Mouse (Mus musculus) c-Kit-positive CD71-negative TER-119-negative erythroid progenitor cells, embryonic 14.5 days (primary cell): ENCODE data around the gene Fancf.
A peak's percentile ranks its signal among the peaks of the same experiment; 100 is the strongest.

Source experiments
- DNase-seq: peaks from one replicate; pipeline ENCODE4 v3.0.0-alpha.2; 2013; ENCODE audit warnings: low read depth

Fancf gene

DNA sequence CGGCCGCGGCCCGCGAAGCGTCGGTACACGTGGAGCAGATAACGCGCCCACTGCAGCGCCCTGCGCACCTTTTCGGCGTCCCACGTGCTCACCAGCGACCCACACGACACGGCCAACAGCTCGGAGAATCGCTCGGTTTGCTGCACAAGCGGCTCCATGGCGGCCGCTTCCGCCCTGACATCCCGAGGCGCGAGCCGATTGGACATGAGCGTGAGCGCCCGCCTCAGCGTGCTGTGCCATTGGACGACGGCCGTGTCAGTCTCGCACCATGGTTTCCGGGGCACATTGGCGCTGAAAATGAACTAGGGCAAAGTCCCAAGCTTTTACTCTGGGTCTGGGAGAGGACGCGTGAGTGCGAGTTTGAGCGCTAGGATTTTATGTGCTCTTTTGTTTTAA, at the start of gene Fancf:
Gene Fancf (minus strand): TSS at position 171 of the 396 bp plus-strand sequence.
- DNase-seq: peak; percentile 83

DNA sequence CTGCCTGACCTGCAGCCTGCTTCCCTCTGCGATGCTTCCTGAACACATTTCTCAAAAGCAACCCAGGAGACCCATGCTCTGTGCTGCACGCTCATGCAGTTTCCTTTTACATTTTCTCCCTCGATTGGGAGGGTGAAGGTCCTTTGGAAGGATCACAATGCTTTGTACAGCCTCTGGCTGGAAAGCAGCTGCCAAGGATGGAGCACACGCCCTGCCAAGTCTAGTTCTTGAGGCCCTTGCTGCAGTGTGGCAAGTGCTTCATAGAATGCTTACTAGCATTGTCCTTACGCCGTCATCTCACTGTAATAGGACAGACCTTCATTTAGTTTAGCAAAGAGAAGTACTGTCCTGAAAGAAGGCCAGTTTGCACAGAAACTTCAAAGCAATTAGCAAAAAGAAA, 37.0 kb upstream of the Fancf start:
- no peak for DNase-seq

DNA sequence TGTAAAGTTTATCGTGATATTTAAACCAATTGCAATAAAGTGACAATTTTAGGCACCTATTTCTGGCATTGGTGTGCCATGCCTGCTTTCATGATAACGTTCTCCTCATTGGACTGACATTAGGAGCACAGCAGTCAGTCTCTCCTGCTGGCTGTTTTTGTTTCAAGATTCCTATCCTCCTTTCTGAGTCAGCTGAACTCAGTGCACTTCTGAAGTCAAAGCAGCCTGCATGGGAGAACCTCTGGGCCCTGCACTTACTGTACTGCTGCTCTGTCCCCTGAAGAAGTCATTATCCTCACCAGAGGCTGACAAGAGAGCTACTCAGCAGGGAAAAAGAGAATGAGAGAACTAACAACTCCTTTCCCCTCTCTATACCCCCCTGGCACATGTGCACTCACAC, 32.9 kb upstream of the Fancf start:
- DNase-seq: no peak

DNA sequence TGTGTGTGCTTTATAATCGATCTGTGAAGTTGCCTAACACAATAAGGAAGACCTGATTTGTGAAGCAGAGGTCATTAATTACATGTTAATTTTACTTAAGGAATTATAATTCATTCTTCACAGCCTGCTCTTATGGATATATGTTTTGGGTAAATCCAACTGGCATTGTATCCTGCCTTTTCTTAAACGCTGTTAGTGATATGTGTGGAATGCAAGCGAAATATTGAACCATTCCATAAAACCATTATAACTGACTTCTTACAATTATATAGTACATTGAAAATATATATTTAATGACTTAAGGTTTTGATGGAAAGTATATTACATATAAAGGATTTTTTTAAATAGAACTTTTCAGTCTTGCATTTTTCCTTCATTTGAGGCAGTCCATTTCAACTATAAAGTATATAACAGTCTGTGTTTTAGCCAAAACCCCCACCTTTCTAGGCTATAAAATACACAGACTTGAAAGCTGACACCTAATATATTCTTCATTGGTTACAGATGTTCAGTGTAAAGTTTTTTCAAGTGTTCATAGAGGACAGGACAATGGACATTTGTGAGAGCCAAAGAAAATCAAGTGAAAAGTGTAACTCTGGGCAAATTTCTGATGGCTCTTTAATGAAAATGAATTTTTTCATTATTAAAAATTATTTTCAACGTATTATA, 32.2 kb upstream of the Fancf start:
- no peak for DNase-seq

DNA sequence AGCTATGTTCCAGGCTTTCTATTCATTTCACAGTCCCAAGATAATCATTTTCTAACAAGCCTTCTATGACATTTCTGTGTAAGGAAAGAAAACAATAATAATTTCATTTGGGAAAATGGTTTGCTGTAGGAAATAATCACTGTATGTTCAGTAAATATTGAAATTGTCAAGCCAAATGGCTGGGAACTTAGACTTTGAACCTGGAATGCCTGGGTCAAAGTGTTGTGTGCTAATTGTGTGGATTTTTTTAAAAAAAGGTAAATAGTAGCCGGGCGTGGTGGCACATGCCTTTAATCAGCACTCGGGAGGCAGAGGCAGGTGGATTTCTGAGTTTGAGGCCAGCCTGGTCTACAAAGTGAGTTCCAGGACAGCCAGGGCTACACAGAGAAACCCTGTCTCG, 30.9 kb upstream of the Fancf start:
- DNase-seq: no peak

DNA sequence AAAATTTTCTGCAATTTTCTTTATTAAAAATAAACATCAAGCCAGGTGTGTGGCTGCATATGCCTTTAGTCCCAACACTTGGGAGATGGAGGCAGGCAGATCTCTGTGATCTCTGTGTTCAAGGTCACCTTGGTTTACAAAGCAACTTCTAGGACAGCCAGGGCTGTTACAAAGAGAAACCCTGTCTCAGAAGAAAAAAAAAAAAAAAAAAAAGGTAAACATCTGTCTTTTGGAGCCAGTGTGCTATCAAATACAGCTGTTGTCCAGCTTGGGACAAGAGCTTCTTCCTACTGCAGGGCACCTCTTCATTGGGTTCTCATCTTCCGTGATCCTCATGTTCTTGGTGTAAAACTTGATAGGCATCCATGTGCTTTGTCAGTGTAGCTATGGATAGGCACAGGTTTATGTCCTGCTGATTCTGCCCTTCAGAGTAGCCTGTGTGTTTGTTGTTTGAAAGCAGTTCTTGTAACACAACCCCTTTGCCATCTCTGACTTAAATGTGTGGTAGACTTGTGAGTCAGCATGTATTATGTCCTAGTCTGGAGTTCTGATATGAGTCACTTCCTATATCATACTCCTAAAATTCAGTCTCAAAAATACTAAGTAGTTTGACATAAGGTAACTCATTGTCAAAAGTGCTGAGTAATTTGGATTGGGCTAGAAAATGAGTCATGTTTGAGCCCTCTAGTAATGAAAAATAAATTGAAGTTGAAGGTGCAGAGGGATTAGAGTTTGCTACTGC, 30.3 kb upstream of the Fancf start:
- DNase-seq: no peak

DNA sequence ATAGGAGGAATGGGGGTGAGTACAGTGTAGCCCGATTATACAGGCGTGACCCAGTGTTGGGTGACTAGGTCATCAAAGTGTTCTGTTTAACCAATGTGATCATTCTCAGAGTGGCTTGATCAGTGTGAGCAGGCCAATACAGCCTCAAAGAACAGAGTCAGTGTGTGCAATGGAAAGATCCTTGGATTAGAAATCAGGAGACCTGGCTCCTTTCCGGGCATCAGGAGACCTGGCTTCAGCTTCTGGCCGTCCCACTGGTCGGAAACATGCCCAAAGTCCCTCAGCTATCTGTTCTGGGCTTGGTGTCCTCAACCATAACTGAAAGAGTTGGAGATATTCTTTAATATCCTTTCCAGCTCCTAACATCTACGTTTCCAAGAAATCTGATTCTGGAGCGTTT, 27.5 kb upstream of the Fancf start:
- no peak for DNase-seq

DNA sequence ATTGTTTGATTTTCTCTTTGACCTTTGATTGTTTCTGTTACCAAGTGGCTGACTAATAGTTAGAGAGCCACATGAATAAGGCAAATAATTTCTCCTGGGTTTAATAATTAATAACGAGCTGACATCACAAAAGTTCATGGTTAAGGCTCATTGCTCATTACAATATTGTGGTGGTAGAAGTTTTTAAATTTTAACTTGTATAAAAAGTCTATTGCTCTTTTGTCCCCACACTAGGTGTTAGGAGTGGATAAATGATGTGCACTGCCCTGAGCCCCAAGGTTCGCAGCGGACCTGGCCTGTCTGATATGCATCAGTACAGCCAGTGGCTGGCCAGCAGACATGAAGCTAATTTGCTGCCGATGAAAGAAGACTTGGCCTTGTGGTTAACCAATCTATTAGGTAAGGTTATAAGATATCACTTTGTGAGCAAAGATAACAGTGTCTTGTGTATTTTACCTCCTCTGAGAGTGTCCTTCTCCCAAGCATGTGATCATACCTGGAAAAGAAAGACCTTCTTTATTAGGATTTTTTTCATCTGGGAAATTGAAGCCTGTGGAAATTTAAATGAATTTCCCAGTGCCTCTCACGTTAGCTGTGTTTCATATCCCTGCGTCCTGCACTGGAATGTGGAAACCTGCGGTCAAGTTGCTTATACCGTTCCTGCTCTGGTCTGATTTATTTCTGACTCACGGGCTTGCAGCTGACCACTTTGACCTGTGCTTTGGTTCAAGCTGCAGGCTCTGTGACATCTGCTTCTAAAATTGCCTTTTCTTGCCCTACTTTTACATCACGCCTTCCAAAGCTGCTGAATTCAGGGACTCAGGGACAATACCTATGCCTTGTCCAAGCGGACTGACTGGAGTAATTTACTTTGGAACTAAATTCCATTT, 25.9 kb upstream of the Fancf start:
- DNase-seq: no peak

DNA sequence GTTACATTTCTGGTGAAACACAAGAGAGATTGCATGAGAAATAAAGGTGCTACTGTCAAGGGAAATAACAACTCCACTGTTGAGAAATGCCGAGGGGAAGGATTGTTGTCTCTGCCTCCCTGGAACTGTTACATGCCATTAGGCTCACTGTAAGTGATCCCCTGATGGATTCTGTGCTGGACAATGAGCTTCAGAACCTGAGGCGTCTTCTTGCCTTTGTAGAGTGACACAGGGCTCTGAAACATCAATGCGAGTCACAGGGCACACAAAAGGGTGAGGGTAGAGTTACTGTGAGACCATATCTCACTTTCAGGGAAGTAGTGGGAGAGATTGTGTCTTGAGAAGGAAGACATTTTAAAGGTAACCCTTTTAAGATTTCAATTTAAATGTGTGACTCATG, 23.3 kb upstream of the Fancf start:
- no peak for DNase-seq

DNA sequence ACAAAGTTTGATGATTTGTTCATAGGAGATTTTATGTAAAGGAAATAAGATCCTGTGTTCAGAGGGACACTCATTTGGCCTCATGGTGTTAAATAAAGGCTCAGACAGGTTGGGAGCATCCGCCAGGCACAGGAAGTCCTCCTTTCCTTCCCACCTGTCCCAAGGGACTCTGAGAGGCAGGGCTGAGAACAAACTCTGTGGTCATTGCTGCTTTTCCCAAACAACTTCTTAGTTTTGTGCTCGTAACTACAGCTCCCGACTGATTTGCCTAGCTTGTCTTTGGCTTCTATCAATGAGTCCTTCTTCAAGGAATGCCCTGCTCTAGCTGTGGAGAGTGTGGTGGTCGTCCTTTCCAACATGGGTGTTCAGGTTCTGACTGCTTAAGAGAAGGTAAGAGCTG, 18.1 kb upstream of the Fancf start:
- no peak for DNase-seq

DNA sequence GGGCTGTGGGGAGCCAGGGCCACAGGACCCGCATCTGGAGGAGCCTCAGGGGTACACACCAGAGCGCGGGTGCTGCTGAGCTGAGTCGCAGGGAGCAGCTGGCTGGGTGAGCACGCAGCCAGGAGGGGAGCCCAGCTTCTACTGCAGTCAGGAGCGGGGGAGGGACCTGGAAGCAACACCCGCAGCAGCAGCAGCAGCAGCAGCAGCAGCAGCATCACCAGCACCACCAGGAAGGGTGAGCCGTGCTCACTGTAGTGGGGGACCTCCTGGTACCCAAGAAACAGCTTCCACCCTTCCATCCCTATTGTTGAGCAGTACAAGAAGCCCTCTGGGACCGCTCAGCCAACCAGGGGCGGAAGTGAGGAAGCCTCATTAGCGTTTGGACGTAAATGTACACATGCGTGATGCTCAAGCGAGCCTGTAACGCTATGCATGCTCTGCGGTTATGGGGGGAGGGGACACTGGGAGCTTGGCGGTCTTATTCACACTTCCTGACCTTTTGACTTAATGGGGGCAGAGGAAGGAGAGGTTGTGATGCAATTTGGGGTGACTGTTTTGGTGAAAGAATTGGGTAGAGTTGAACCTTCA, 17.2 kb upstream of the Fancf start:
- peak; percentile 43 for DNase-seq

DNA sequence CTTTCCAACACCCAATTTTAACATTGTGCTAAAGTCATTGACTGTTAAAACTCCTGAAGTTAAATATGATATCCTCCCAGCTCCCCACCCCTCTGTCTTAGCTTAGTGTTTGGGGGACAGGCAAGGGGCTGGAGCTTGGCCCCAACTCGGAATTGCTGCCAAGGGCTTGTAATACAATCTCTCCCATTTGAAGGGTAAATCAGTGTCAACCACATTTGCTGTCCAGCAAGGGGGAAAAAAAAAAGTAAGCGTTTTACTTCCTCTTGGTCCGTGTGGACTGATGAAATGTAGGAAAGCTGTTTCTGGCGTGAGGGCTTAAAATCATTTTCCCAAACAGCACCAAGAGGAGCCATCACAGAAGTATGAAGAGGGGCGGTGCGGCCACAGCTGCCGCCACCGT, 16.7 kb upstream of the Fancf start:
- no peak for DNase-seq

DNA sequence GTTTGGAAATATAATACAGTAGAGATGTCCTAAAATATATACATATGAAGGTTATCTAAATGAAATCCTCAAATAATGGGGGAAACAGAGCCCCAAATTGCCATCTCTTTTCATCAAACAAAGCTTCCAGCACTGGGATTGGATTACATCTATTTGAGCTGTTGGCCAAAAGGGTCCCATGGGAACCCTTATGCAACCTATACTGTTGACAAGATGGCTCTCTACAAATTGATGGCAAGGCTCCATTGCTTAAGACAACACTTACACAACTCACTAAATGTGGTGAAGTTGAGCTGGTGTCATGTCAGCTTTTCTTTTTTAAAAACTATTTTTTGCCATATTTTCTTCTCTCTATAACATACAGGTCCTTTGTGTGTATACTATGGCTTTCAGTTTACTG, 14.2 kb upstream of the Fancf start:
- DNase-seq: no peak

DNA sequence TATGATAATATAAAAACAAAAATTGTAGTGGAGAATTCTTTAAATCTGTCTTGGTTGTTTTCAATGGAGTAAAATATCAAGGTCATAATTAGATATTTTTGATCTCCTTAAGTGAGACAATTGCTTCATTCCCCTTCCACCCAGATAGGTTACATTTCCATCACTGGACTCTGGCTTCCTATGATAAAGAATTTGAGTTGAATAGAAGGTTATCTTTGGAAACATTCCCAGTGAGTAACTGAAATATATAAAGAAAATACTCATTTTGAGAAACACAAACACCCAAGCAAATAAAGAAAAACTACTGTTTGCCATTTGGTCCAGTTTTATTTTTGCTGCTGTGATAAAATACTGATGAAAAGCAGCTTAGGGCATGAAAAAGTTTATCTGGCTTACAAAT, 10.5 kb upstream of the Fancf start:
- DNase-seq: no peak

DNA sequence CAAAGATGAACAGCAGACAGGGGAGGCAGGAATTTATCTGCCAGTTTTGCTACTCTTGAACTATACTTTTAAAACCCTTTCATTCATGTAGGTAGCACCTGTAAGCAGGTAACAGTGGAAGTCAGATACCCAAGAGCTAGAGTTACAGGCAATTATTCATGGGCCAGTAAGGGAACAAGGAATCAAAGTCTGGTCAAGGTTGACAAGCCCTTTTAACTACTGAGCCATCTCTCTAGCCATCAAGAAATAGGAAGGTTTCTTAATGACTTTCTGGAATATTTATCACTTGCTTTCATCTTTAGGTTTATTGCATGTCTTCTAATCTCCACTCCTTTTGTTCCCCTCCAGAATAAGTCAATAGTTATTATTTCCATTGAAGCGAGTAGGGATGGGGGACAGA, 10.0 kb upstream of the Fancf start:
- no peak for DNase-seq

DNA sequence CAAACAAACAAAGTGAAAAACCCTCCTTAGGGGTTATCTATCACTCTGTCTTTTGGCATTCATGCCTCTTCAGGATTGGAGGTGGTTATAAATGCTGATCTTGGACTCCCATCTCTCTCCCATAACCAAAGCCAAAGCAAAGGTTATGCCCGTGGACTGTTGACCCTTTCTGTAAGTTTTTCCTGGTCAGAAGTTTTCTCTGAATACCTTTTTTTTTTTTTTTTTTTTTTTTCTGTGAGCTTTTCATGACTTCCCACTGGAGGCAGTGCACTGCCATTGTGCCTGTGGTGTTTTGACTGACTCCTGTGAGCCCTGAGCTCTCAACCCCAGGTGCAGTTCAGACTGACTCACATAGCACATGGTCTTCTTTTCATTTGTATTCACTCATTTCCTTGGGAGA, 5.9 kb upstream of the Fancf start:
- DNase-seq: no peak

DNA sequence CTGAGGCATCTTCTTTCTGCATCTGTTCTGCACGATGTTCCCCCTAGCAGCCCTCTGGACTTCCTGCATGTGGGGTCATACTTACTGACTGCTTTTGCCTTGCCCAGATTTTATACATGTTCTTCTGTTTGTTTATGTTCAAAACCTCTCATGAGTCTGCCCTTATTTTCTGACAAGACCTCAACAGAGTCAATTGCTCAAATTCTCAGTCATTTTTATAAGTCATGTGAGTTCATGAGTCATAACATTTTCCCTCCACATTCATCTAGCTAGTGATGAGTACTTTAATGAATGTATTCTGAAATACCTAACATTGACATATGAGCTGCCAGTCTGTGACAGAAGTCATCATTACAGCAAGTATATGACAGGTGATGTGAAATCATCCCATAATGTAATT, 3.3 kb upstream of the Fancf start:
- DNase-seq: no peak

DNA sequence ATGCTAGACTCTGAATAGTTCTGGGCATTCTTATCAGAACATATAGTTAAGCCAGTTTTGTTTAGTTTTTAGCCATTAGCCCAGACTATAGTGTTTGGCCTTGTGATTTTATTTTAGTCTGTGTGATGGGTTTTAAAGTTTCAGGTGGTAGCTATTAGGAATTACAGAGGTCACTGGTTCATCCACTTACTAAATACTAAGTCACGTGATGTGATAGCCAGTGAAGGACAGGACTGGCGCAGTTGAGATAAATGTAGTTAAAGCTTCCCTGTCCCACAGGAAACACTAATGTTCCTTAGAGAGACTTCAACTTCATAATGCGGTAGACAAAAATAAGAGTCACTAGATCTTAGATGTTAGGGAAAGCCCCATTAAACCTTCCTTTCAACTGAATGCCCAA, 775 bp upstream of the Fancf start:
- no peak for DNase-seq

DNA sequence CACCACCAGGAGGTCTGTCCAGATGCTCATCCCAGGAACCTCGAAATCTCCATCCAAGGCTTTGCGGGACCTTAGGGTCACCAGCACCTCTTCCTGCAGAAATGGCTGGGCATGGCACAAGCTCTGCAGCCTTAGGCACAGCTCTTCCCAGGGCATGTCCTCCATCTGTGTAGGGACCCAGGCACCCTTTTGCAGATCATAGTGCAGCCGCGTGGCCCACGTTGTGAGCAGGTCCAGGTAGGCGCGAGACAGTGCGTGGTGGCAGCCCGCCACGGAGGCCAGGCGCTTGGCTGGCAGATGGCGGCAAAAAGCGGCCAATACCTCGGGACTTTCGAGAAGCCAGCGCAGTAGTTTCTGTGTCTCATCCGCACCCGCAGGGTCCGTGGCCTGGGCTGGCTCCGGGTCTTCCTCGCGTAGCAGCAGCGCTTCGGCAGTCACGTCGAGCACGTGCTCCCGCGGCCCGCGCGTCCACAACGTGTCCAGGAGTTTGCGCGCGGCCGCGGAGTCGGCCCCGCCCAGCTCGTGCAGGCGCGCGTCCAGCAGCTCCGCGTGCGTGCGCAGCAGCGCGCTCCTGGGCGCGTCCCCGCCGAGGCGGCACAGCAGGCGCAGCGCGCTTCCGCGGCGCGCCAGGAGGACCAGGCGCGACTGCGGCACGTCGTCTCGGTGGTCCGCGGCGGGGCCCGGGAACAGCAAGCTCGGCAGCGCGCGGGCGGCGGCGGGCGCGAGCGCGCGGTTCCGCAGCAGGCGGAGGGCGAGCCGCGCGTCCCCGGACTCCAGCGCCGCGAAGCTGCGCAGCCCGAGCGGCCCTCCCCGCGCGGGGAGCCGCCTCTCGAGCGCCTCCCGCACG, 594 bp downstream of the Fancf start, which contains the start of gene Gas2:
Gene Gas2 (plus strand): TSS at position 766 of the 847 bp plus-strand sequence.
- peak; percentile 44 for DNase-seq

DNA sequence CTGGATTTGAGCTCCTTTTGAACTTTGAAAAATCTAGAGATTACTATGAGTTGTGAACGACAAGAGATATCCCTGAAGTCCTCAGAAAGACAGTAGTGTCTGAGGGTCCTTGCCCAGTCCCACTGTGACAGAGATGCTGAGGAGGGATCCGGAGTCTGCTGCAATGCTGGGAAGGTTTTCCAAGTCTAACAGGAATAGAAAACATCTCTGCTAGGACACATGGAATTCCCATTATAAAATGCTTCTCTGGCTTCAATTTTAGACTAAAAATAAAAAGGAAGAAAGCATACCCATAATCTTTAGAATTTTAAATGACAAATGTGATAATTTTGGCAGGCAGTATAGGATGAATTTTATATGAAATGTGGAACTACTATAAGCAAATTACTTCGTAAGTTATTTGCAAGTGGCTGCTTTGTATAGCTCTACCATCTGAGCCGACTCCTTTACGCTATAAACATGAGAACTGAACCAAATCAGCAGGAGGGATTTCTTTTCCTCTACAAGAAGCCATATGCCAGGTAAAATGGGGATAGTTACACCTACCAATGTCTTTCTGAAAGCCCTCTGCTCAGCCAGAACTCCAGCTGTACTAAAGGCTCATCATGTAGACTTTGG, 10.1 kb downstream of the Fancf start:
- no peak for DNase-seq

DNA sequence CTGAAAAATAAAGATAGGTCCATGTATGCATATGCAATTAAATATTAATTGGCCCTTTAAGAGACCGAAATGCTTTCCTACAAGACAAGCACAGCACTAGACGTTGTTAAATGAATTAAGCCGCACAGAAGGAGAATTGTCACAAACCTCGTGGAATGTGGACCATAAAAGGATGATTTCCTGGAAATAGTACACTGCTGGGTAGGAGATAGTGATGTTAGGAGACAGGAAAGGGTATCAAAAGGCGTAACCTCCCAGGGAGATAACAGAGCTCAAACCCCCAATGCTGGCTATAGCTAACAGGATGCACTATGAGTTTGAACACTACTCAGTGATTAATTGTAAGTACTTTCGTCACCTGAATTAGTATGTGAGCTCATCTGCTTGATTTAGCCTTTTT, 11.2 kb downstream of the Fancf start:
- no peak for DNase-seq
